Mouse (Mus musculus): ENCODE measurements around the gene Ppm1m. TPM values are rescaled to one million over a fixed set of nuclear protein-coding genes. Genes with fewer than 3 reads are reported as not detected.
A peak's percentile ranks its signal among the peaks of the same experiment; 100 is the strongest.

Ppm1m gene
- total RNA-seq, 1 experiment from 2014 or later: 12.0 TPM

DNA sequence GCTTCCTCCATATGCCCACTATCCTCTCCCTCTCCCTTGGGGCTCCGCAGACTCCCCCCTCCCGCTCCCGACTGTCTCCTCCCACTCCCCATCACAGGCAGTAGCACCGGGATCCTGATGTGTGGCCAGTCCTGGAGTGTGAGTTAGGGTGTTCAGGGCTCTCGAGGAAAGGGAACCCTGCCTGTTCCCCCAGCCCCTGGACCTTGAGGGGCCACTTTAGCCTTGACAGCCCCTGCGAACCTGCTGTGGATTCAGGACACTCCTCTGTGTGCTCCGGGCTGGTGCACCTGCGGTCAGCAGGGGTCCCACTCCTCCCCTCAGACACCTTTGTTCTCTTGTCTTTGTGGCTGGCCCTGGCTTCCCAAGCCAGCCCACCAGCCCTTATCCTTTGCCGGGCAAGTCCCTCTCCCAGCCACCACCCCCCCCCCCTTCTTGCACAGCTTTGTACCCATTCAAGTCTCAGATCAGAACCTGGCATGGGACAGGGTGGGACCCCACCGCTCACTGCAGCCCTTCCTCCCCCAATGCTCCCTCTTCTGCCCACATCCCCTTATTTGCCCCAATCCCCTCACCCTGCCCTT, 51.6 kb downstream of the Ppm1m start:
- ATAC-seq (replicated peaks in 1 of 2; ENCODE audit: insufficient read depth in 1 of 2, low FRiP score in 2 of 2, low TSS enrichment in 1 of 2, low read depth in 1 of 2, poor library complexity in 2 of 2, severe bottlenecking in 2 of 2): no peak; a peak in 1 of 4 replicates

DNA sequence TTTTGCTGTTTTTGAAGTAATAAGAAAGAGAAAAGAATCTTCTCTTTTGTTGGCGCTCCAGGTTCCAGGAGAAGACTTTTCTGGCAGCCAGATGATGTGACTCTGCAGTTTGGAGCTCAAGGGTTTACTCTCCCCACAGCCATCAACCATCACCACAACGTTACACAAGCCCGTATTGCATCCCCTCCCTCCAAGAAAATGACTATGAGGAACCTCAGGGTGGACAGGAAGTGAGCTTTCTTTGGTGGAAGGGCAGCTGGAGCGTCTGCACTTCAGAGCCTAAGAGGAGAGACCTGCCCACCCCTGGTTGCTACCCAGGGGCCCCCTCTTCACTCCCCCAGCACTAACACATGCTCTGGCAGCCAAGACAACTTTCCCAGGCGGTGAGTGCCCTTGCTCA, 52.3 kb downstream of the Ppm1m start:
- peak; percentile 65 to 73; a peak in 3 of 4 replicates for ATAC-seq (replicated peaks in 1 of 2; ENCODE audit: insufficient read depth in 1 of 2, low FRiP score in 2 of 2, low TSS enrichment in 1 of 2, low read depth in 1 of 2, poor library complexity in 2 of 2, severe bottlenecking in 2 of 2)

DNA sequence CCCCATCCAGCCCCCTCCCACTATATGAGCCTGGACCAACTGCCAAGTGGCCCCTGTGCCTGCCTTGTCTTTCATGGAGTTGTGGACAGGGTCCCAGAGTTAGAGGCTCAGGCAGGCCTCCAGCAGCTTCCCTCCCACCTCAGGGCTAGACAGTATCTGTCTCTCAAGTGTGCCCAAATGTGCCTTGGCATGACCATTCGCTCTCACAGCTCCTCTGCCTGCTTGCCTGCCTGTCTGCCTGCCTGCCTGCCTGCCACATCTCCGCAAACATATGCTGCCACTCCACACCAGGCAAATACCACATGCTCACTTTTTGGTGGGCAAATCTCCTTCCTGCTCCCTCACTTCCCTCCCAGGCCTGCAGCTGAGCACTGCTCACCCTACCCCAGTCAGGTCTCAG, 54.0 kb downstream of the Ppm1m start:
- ATAC-seq (replicated peaks in 1 of 2; ENCODE audit: insufficient read depth in 1 of 2, low FRiP score in 2 of 2, low TSS enrichment in 1 of 2, low read depth in 1 of 2, poor library complexity in 2 of 2, severe bottlenecking in 2 of 2): no peak

Other genes with a start within 250 kb of the Ppm1m start
- not detected in 2 replicates for gene Col6a5, start 239.1 kb downstream of the Ppm1m start, total RNA-seq (2017)
- gene Col6a4, start 103.0 kb downstream of the Ppm1m start, total RNA-seq (2017): not detected in 2 replicates
- 2.8 and 2.9 TPM in 2 replicates for gene Glyctk, start 41.6 kb downstream of the Ppm1m start, total RNA-seq (2017)
- 88.3 and 101 TPM in 2 replicates for gene Wdr82, start 28.8 kb downstream of the Ppm1m start, total RNA-seq (2017)
- 34.2 and 64.2 TPM in 2 replicates for gene Twf2, start 3.4 kb upstream of the Ppm1m start, total RNA-seq (2017)
- gene Tlr9, start 22.9 kb upstream of the Ppm1m start, total RNA-seq (2017): 0.84 and 1.4 TPM in 2 replicates
- gene Alas1, start 48.9 kb upstream of the Ppm1m start, total RNA-seq (2017): 72.1 and 85.4 TPM in 2 replicates
- gene Poc1a, start 81.3 kb upstream of the Ppm1m start, total RNA-seq (2017): 13.9 and 14.8 TPM in 2 replicates
- gene Dusp7, start 168.9 kb upstream of the Ppm1m start, total RNA-seq (2017): 4.9 and 13.1 TPM in 2 replicates
- 1,352 and 1,409 TPM in 2 replicates for gene Rpl29, start 229.7 kb upstream of the Ppm1m start, total RNA-seq (2017)
- gene Acy1, start 238.6 kb upstream of the Ppm1m start, total RNA-seq (2017): 16.5 and 26.3 TPM in 2 replicates
- gene Abhd14b, start 247.7 kb upstream of the Ppm1m start, total RNA-seq (2017): 19.0 and 20.3 TPM in 2 replicates
- 22.5 and 32.4 TPM in 2 replicates for gene Abhd14a, start 247.9 kb upstream of the Ppm1m start, total RNA-seq (2017)